9 mouse cellular contexts compared by ENCODE assay signal in the genomic region with DNA sequence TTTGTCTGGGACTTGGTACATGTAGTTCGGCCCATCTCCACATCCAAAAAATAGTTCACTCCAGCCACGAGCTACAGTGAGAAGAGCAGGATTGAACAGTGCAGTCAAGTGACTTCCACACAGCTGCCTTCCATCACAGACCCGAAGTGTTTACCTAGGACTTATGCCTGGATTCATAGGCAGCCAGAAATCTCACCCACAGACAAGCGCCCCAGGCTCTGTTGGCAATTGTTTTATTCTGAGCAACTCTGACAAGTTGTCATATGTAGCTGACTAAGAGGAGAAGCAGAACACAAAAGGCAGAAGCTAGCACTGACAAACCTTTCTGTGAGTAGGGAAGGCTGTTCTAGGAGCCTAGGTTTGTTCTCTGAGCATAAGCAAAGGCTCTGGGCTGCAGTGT. TPM values are rescaled to one million over a fixed set of nuclear protein-coding genes. Genes with fewer than 3 reads are reported as not detected.
DNase-seq lines count a peak whose midpoint lies in the region; ATAC-seq and TF ChIP-seq lines count a peak whose summit lies in the region.
"Had no signal": no experiment of that assay in that cellular context is flagged by ENCODE, and none has a peak within 500 bp of the region (broad histone marks: within the 10 kb centered on the region; RNA-seq: fewer than 3 reads in every experiment).

No protein-coding gene starts in this region.

- no peak for DNase-seq in limb, embryonic 10.5 days (ENCODE audit: low spot score)
- DNase-seq in forebrain, embryonic 14.5 days (ENCODE audit: low spot score) = no peak
- DNase-seq in limb, embryonic 14.5 days (ENCODE audit: low spot score) = no peak
- no peak for DNase-seq in cerebellum, adult 8-10 months
- no peak for DNase-seq in gastrocnemius, postnatal 4 days (ENCODE audit: low spot score in 2 of 2)
- no peak for DNase-seq in gastrocnemius, postnatal 36 days

- H3K9me3 ChIP-seq in limb, embryonic 12.5 days = no peaks in the 10 kb centered on the region
- no peaks in the 10 kb centered on the region for H3K9me3 ChIP-seq in limb, embryonic 10.5 days (replicated peaks)
- no peaks in the 10 kb centered on the region for H3K9me3 ChIP-seq in forebrain, embryonic 14.5 days (replicated peaks; ENCODE audit: control insufficient read depth, low read length)
- H3K9me3 ChIP-seq in limb, embryonic 14.5 days (ENCODE audit: control insufficient read depth, low read length) = no peaks in the 10 kb centered on the region

- H3K9ac ChIP-seq in limb, embryonic 12.5 days (replicated peaks) = no peak overlapping the region
- peak overlapping the region; percentile 92 for H3K9ac ChIP-seq in forebrain, embryonic 14.5 days (ENCODE audit: low read length)
- no peak overlapping the region for H3K9ac ChIP-seq in limb, embryonic 14.5 days (ENCODE audit: low read depth, low read length, severe bottlenecking)

- ATAC-seq in limb, embryonic 12.5 days (ENCODE audit: insufficient number of reproducible peaks, insufficient read depth, low FRiP score, low TSS enrichment, low read depth) = no peak
- ATAC-seq in forebrain, embryonic 14.5 days = no peak
- ATAC-seq in limb, embryonic 14.5 days (ENCODE audit: low FRiP score, low read depth) = no peak

- H3K4me2 ChIP-seq in limb, embryonic 12.5 days = peak overlapping the region; percentile 70
- peak overlapping the region; percentile 83 for H3K4me2 ChIP-seq in forebrain, embryonic 14.5 days (ENCODE audit: low read length)
- H3K4me2 ChIP-seq in limb, embryonic 14.5 days (replicated peaks; ENCODE audit: low read depth, low read length, severe bottlenecking) = peak overlapping the region; percentile 89; the same call in 1 of the 2 replicates

- TF ChIP-seq CTCF in small intestine, adult 2 months (IDR thresholded peaks at IDR 0.05; ENCODE audit: extremely low read depth, insufficient read length, insufficient replicate concordance, low read depth, low read length) = no peak

- peaks cover 28% of the 10 kb centered on the region for H3K36me3 ChIP-seq in limb, embryonic 12.5 days
- H3K36me3 ChIP-seq in limb, embryonic 10.5 days = peaks cover 29% of the 10 kb centered on the region
- peaks cover 24% of the 10 kb centered on the region for H3K36me3 ChIP-seq in forebrain, embryonic 14.5 days (ENCODE audit: control insufficient read depth, insufficient read depth, low read length)
- peaks cover 16% of the 10 kb centered on the region for H3K36me3 ChIP-seq in limb, embryonic 14.5 days (ENCODE audit: control insufficient read depth, insufficient read depth, low read length)
- peaks cover 4% of the 10 kb centered on the region for H3K36me3 ChIP-seq in small intestine, adult 2 months (ENCODE audit: control insufficient read depth, insufficient read depth, low read length)

- peak overlapping the region; percentile 80 for H3K4me3 ChIP-seq in limb, embryonic 12.5 days (replicated peaks)
- no peak overlapping the region for H3K4me3 ChIP-seq in limb, embryonic 10.5 days
- peak overlapping the region; percentile 90; the same call in 1 of the 2 replicates for H3K4me3 ChIP-seq in forebrain, embryonic 14.5 days (ENCODE audit: low read depth, low read length)
- no peak overlapping the region for H3K4me3 ChIP-seq in limb, embryonic 14.5 days (replicated peaks; ENCODE audit: low read length)
- no peak overlapping the region for H3K4me3 ChIP-seq in small intestine, adult 2 months (ENCODE audit: low read depth, low read length)

- H3K27ac ChIP-seq in limb, embryonic 12.5 days = no peak overlapping the region
- no peak overlapping the region for H3K27ac ChIP-seq in limb, embryonic 10.5 days
- H3K27ac ChIP-seq in forebrain, embryonic 14.5 days (ENCODE audit: low read depth, low read length) = no peak overlapping the region
- no peak overlapping the region for H3K27ac ChIP-seq in limb, embryonic 14.5 days (replicated peaks; ENCODE audit: low read depth, low read length)
- peak overlapping the region; percentile 26 for H3K27ac ChIP-seq in small intestine, adult 2 months (ENCODE audit: insufficient read depth, low read depth, low read length)

- WGBS in limb, embryonic 12.5 days = 88% methylated on average over 4 of the region's 4 CpGs
- WGBS in limb, embryonic 10.5 days = 90% methylated on average over 4 of the region's 4 CpGs
- 76% methylated on average over 4 of the region's 4 CpGs for WGBS in forebrain, embryonic 14.5 days
- 79% methylated on average over 4 of the region's 4 CpGs for WGBS in limb, embryonic 14.5 days
- WGBS in small intestine, adult 2 months = 55% methylated on average over 4 of the region's 4 CpGs

- H3K4me1 ChIP-seq in limb, embryonic 12.5 days (replicated peaks) = peaks cover 28% of the 10 kb centered on the region
- H3K4me1 ChIP-seq in limb, embryonic 10.5 days = peaks cover 29% of the 10 kb centered on the region
- peaks cover 20% of the 10 kb centered on the region for H3K4me1 ChIP-seq in forebrain, embryonic 14.5 days (ENCODE audit: control insufficient read depth, insufficient read depth, low read length)
- H3K4me1 ChIP-seq in limb, embryonic 14.5 days (ENCODE audit: control insufficient read depth, insufficient read depth, low read length) = peaks cover 24% of the 10 kb centered on the region
- peaks cover 8% of the 10 kb centered on the region; the same call in 1 of the 2 replicates for H3K4me1 ChIP-seq in small intestine, adult 2 months (ENCODE audit: control insufficient read depth, insufficient read depth, insufficient read length, low read length)

- no peak for TF ChIP-seq POLR2A in limb, embryonic 14.5 days (IDR thresholded peaks at IDR 0.05; ENCODE audit: borderline replicate concordance, extremely low read depth, insufficient read depth, insufficient read length)
- TF ChIP-seq POLR2A in small intestine, adult 2 months (IDR thresholded peaks at IDR 0.05; ENCODE audit: low read depth, low read length) = no peak

- intact Hi-C loops in gastrocnemius, postnatal 36 days (cut with DNase I) = no loop called here

- no peaks in the 10 kb centered on the region for H3K27me3 ChIP-seq in limb, embryonic 12.5 days
- H3K27me3 ChIP-seq in limb, embryonic 10.5 days (ENCODE audit: low read depth, poor library complexity, severe bottlenecking) = no peaks in the 10 kb centered on the region
- no peaks in the 10 kb centered on the region for H3K27me3 ChIP-seq in forebrain, embryonic 14.5 days (replicated peaks; ENCODE audit: control insufficient read depth, insufficient read depth, low read length)
- H3K27me3 ChIP-seq in limb, embryonic 14.5 days (ENCODE audit: control insufficient read depth, insufficient read depth, low read length) = no peaks in the 10 kb centered on the region
- H3K27me3 ChIP-seq in small intestine, adult 2 months (ENCODE audit: control insufficient read depth, insufficient read depth, low read length) = no peaks in the 10 kb centered on the region

RNA-seq across cellular contexts. Expression of a gene that starts 2.6 kb away (rescaled TPM):
- 287 and 288 TPM in 2 replicates for polyA plus RNA-seq in limb, embryonic 12.5 days (2016; fragmentation: Nextera tagmentation; extraction: Ambion mirVana)
- polyA plus RNA-seq in limb, embryonic 10.5 days (2016; fragmentation: Nextera tagmentation; extraction: Ambion mirVana) = 209 and 241 TPM in 2 replicates
- 547 and 623 TPM in 2 replicates for polyA plus RNA-seq in forebrain, embryonic 14.5 days (2014; fragmentation: Nextera tagmentation; extraction: Ambion mirVana)
- 413 and 416 TPM in 2 replicates for polyA plus RNA-seq in limb, embryonic 14.5 days (2012; rRNA removed)
- polyA plus RNA-seq in limb, embryonic 14.5 days (2014; fragmentation: Nextera tagmentation; extraction: Ambion mirVana) = 518 and 558 TPM in 2 replicates
- polyA plus RNA-seq in small intestine, adult 2 months (2012; rRNA removed) = 323 and 330 TPM in 2 replicates
- 100 to 1,000 TPM; 380 to 427 TPM for total RNA-seq in gastrocnemius, postnatal 4 days (2021)
- 100 to 1,000 TPM; 479 to 583 TPM for total RNA-seq in gastrocnemius, postnatal 36 days (2021)

RNA-seq across cellular contexts. Expression of a gene that starts 8.0 kb away (rescaled TPM):
- polyA plus RNA-seq in limb, embryonic 12.5 days (2016; fragmentation: Nextera tagmentation; extraction: Ambion mirVana) = not detected in 2 replicates
- not detected in 2 replicates for polyA plus RNA-seq in limb, embryonic 10.5 days (2016; fragmentation: Nextera tagmentation; extraction: Ambion mirVana)
- polyA plus RNA-seq in forebrain, embryonic 14.5 days (2014; fragmentation: Nextera tagmentation; extraction: Ambion mirVana) = not detected in 2 replicates
- polyA plus RNA-seq in limb, embryonic 14.5 days (2012; rRNA removed) = 0.20 TPM in 1 of 2 replicates, not detected in the other
- not detected in 2 replicates for polyA plus RNA-seq in limb, embryonic 14.5 days (2014; fragmentation: Nextera tagmentation; extraction: Ambion mirVana)
- not detected in 2 replicates for polyA plus RNA-seq in small intestine, adult 2 months (2012; rRNA removed)
- total RNA-seq in gastrocnemius, postnatal 4 days (2021) = not detected
- total RNA-seq in gastrocnemius, postnatal 36 days (2021) = 1 to 10 TPM in 1 of 2 experiments, under 1 TPM in 1; 0.66 to 1.5 TPM
- total RNA-seq: left cerebral cortex, postnatal 14 days had no signal

RNA-seq across cellular contexts. Expression of a gene that starts 37.9 kb away (rescaled TPM):
- polyA plus RNA-seq in limb, embryonic 12.5 days (2016; fragmentation: Nextera tagmentation; extraction: Ambion mirVana) = not detected in 2 replicates
- polyA plus RNA-seq in limb, embryonic 10.5 days (2016; fragmentation: Nextera tagmentation; extraction: Ambion mirVana) = not detected in 2 replicates
- not detected in 2 replicates for polyA plus RNA-seq in forebrain, embryonic 14.5 days (2014; fragmentation: Nextera tagmentation; extraction: Ambion mirVana)
- not detected in 2 replicates for polyA plus RNA-seq in limb, embryonic 14.5 days (2012; rRNA removed)
- polyA plus RNA-seq in limb, embryonic 14.5 days (2014; fragmentation: Nextera tagmentation; extraction: Ambion mirVana) = not detected in 2 replicates
- not detected in 2 replicates for polyA plus RNA-seq in small intestine, adult 2 months (2012; rRNA removed)
- not detected for total RNA-seq in gastrocnemius, postnatal 4 days (2021)
- not detected for total RNA-seq in gastrocnemius, postnatal 36 days (2021)
- total RNA-seq: left cerebral cortex, postnatal 14 days had no signal

RNA-seq across cellular contexts. Expression of a gene that starts 53.0 kb away (rescaled TPM):
- polyA plus RNA-seq in limb, embryonic 12.5 days (2016; fragmentation: Nextera tagmentation; extraction: Ambion mirVana) = not detected in 2 replicates
- polyA plus RNA-seq in limb, embryonic 10.5 days (2016; fragmentation: Nextera tagmentation; extraction: Ambion mirVana) = not detected in 2 replicates
- not detected in 2 replicates for polyA plus RNA-seq in forebrain, embryonic 14.5 days (2014; fragmentation: Nextera tagmentation; extraction: Ambion mirVana)
- polyA plus RNA-seq in limb, embryonic 14.5 days (2012; rRNA removed) = not detected in 2 replicates
- not detected in 2 replicates for polyA plus RNA-seq in limb, embryonic 14.5 days (2014; fragmentation: Nextera tagmentation; extraction: Ambion mirVana)
- polyA plus RNA-seq in small intestine, adult 2 months (2012; rRNA removed) = not detected in 2 replicates
- total RNA-seq in gastrocnemius, postnatal 4 days (2021) = not detected
- total RNA-seq in gastrocnemius, postnatal 36 days (2021) = not detected
- total RNA-seq: left cerebral cortex, postnatal 14 days had no signal

Comparison
In these comparisons a context has a peak if more than half of its experiments do, and no peak if none do; other contexts are left out.
1. H3K4me3 ChIP-seq: peak in limb, embryonic 12.5 days (single experiment) and forebrain, embryonic 14.5 days (single experiment); none in limb, embryonic 10.5 days (single experiment), limb, embryonic 14.5 days (single experiment) and small intestine, adult 2 months (single experiment).
2. Peak in every context shown above with its lines, with median percentiles within 50 percentile points of each other: H3K4me2 ChIP-seq.